Mouse (Mus musculus): Measurements from ENCODE around the gene Fam19a2. TPM values are rescaled to one million over a fixed set of nuclear protein-coding genes. Genes with fewer than 3 reads are reported as not detected.

Fam19a2 gene
- 100 to 1,000 TPM; 111 to 112 TPM for total RNA-seq (2021)

DNA sequence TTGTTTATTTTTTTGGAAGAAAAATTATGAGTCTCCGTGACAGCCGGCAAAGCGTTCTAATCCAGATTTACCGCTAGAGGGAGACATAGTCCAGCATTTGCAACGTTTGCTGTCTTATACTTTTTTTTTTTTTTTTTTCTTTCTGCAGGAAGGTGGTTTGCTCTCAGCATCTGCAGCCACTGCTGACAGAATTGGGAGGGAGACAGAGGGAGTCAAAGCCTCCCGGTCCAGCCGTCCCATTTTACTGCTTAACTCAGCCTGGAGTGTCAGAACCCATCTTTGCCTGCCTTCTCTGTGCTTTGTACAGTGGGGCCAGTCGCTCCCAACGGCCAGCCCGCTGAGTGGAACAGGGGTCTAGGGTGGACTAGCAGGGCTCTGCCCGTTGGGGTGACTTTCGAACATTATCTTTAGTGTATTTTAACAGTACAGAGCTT, at the start of gene Fam19a2:
Gene Fam19a2, plus strand, starts transcription at position 121 of the 434 bp plus-strand sequence.
- intact Hi-C loops (cut with DNase I): no loop called here

DNA sequence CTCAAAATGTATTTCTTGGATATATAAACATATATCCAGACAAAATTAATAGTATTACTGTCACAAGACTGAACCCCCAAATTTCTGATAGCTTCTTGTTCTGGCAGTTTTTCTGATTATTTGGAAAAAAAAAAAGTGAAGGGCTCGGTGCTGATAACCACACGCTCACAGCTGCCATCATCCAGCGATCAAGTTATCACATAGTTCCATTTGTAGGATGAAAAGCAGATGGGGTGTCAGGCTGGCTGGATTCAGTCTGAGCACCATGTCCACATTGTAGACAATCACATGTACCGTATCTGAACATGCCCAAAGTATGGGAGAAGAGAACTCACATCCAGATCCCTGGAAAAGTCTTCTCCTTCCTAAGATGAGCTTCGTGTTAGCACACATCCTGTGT, 41.0 kb upstream of the Fam19a2 start:
- no peak for DNase-seq
- intact Hi-C loops (cut with DNase I): no loop called here

More for the DNA sequence above, at the start of gene Fam19a2:
- peak; percentile 38 for DNase-seq

DNA sequence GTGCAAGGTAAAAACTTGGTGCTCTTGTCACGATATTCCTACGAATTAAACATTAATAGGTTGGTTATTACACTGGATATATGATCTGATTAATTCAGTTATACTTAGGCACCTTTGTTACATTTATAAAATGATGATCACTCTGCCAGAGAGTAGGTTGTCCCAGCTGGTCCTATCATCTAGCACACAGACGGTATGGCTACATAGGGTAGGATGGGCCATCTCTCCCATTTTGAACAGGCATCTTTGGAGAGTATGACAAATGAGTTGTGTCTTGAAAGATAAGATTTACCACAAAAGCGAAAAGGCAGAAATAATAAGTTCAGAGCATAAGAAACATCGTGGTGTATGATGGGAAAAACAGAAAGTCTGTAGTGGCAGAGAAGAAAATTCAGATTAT, 34.4 kb upstream of the Fam19a2 start:
- intact Hi-C loops (cut with DNase I): no loop called here
- DNase-seq: no peak

GRCm38 (mm10) chr10:123248063-123248462, 15.7 kb upstream of the Fam19a2 start:
- intact Hi-C loops (cut with DNase I): no loop called here
- DNase-seq: no peak

DNA sequence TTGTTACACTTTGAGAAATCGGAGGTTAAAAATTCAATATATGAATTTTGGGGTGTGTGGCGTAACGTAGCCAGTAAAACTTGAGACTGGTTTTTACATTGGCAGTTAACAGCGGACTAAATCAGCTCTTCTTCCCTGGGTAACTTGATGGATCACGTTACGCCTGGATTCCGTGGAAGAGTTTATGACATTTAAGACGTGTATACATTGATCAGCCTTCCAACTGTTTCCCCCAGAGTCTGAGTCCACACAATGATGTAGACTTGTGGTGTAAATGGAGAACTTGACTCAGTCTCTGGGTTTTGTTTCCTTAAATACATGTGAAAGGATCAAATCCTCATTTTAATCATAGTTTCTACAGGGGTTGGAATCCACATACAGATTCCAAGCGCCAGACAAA, 11.9 kb upstream of the Fam19a2 start:
- intact Hi-C loops (cut with DNase I): no loop called here
- no peak for DNase-seq

DNA sequence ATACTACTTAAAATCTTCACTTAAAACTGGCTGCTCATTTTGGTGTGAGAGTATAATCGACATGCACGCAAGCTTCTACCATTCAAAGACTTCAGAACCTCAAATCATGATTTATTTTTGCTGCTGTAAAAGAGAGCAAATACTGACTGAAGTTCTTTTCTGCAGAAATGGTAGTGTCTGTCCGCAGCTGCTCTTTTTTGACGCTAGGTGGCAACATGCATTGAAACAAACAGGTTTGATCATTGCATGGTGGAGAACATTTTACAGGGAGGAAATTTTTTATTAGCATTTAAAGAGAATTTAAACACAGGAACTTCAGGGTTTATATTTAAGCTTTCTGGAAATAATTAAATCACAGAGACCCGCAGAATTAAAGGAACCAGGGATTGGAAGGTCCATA, 9.5 kb upstream of the Fam19a2 start:
- intact Hi-C loops (cut with DNase I): no loop called here
- no peak for DNase-seq

- intact Hi-C loops (cut with DNase I): no loop called here
- no peak for DNase-seq
These were observed 8.0 kb upstream of the Fam19a2 start for GRCm38 (mm10) chr10:123255674-123256348.

GRCm38 (mm10) chr10:123264461-123265191, 830 bp downstream of the Fam19a2 start:
- DNase-seq: peak; percentile 34
- intact Hi-C loops (cut with DNase I): no loop called here

DNA sequence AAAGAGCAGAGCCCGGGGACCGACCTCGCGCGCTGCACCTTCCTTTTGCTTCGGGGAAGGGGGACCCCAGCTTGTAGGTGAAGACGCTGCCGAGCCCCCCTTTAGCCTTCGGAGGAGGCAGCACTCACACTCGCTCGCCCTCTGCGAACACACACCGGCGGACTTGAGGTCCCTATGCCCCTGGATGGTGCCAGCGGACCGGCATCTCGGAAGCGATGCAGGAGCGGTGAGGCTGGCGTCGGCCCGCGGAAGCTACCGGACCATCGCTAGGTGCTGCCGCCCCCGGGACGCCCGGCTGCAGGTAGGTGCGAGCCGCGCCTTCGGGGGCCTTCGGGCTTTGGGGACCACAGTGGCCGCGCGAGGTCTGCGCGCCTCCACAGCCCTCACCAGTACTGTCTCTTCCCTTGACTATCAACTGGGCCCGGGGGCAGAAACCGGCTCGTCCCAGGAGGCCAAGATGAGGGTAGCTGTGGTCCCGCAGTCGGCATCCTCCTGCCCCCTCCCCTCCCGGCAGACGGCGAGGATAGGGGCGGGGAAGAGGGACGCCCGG, 1.5 kb downstream of the Fam19a2 start:
- intact Hi-C loops (cut with DNase I): no loop called here
- peak; percentile 16 for DNase-seq

DNA sequence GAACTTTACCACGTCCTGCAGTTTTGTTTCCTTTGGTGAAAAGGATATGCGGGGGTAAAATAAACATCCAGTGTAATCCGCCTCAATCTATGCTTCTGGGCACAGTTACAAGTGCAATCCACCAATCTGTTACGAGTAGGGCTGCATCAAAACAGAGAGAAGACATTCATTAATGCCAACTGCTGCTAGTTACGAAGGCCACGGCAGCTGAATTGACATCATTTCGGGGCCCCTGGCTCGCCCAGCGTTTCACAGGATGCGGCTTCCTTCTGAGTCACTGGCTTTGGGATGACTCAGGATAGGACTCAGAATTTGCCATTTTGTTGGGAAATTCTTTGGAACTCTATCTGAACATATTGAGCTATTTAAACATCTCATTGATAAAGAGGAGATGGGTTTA, 4.8 kb downstream of the Fam19a2 start:
- intact Hi-C loops (cut with DNase I): no loop called here
- DNase-seq: no peak

DNA sequence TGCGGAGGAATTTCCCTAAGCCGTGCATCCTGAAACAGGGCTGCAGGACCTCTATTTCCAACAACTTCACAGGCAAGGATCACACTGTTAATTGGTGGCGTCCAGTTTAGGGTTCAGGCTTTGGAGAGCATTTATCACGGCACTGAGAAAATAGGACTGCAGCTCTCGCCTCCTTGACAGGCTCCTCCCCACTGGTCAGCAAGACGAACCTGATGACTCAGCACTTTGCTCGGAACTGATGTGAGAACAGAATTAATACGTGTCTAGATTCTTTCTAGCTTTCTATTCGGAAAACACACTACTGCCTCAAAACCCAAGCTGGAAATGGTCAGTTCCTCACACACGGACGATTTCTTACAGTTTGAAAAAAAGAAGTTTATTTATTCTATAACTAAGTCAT, 10.8 kb downstream of the Fam19a2 start:
- intact Hi-C loops (cut with DNase I): no loop called here
- DNase-seq: no peak

GRCm38 (mm10) chr10:123307300-123307699, 43.5 kb downstream of the Fam19a2 start:
- DNase-seq: no peak

GRCm38 (mm10) chr10:123326271-123326670, 62.5 kb downstream of the Fam19a2 start:
- intact Hi-C loops (cut with DNase I): no loop called here

More at GRCm38 (mm10) chr10:123307300-123307699, 43.5 kb downstream of the Fam19a2 start:
- intact Hi-C loops (cut with DNase I): no loop called here

GRCm38 (mm10) chr10:123341280-123341679, 77.5 kb downstream of the Fam19a2 start:
- DNase-seq: no peak
- intact Hi-C loops (cut with DNase I): no loop called here

More at GRCm38 (mm10) chr10:123326271-123326670, 62.5 kb downstream of the Fam19a2 start:
- DNase-seq: no peak

DNA sequence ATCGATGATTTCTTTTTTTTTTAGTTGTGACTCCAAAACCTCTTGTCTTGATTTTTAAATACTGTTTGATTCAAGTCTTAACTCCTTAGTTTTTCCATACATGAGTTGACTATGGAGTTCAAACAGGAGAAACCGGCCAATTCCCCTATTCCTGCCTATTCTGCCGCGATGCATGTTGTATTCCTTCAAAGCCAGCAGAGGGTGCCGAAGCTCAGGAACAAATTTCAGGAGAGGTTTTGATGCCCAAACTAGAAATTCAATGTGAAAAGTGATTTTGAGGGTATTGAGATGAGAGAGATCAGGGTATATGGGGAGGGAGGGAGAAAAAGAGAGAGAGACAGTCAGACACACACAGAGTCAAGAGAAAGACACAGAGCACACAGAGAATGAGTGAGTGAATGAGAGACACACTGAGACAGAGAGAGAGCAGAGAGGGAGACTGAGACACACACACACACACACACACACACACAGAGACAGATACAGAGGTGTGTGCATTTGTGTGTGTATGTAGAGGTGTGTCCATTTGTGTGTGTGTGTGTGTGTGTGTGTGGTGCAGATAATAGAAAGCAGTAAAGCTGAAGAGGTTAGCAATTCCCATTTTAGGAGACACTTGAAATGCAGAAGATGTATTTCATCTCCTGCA, 78.9 kb downstream of the Fam19a2 start:
- peak; percentile 47 for DNase-seq
- intact Hi-C loops (cut with DNase I): no loop called here

GRCm38 (mm10) chr10:123346301-123346700, 82.5 kb downstream of the Fam19a2 start:
- no peak for DNase-seq
- intact Hi-C loops (cut with DNase I): no loop called here

GRCm38 (mm10) chr10:123353667-123354066, 89.9 kb downstream of the Fam19a2 start:
- DNase-seq: no peak
- intact Hi-C loops (cut with DNase I): no loop called here

GRCm38 (mm10) chr10:123357010-123357409, 93.2 kb downstream of the Fam19a2 start:
- no peak for DNase-seq
- intact Hi-C loops (cut with DNase I): no loop called here

DNA sequence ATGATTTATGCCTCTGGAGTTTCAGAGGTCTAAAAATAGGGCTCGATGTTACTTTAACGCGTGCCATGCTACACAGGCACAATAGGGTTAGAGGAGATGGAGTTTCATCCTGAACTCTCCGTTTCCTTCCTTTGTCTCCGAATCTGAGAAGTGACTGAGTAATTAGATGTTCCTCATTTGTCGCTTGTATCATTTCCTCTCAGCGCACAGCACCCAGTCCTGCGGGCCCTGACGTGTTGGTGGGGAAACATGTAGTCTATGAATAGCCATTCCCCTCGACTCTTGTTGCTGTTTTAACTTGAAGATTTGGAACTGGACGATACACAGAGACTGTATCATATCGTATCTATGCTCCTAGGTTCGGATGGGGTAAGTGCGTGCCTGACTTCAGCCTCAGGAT, 96.7 kb downstream of the Fam19a2 start:
- intact Hi-C loops (cut with DNase I): no loop called here

GRCm38 (mm10) chr10:123364628-123365027, 100.8 kb downstream of the Fam19a2 start:
- intact Hi-C loops (cut with DNase I): no loop called here
- no peak for DNase-seq

More for the DNA sequence above, 96.7 kb downstream of the Fam19a2 start:
- DNase-seq: no peak

- intact Hi-C loops (cut with DNase I): no loop called here
- no peak for DNase-seq
These were observed 103.5 kb downstream of the Fam19a2 start for GRCm38 (mm10) chr10:123367152-123367864.
